14 mouse cellular contexts compared by ENCODE assay signal in genomic region chr6:121099831-121100230, GRCm38 (mm10). TPM values are rescaled to one million over a fixed set of nuclear protein-coding genes. Genes with fewer than 3 reads are reported as not detected.
A peak's percentile ranks its signal among the peaks of the same experiment; 100 is the strongest.
DNase-seq lines count a peak whose midpoint lies in the region; ATAC-seq and TF ChIP-seq lines count a peak whose summit lies in the region.
"Had no signal": no experiment of that assay in that cellular context is flagged by ENCODE, and none has a peak within 500 bp of the region (broad histone marks: within the 10 kb centered on the region; RNA-seq: fewer than 3 reads in every experiment).

No protein-coding gene starts in this region.

- WGBS in heart, embryonic 11.5 days (ENCODE audit: insufficient replicate concordance) = 73% methylated on average over 7 of the region's 7 CpGs
- WGBS in liver, embryonic 11.5 days = 91% methylated on average over 7 of the region's 7 CpGs
- 83% methylated on average over 7 of the region's 7 CpGs for WGBS in liver, embryonic 15.5 days (ENCODE audit: insufficient replicate concordance)

- no peaks in the 10 kb centered on the region for H3K9me3 ChIP-seq in heart, embryonic 11.5 days (replicated peaks; ENCODE audit: control insufficient read depth, low read length)
- H3K9me3 ChIP-seq in liver, embryonic 11.5 days (ENCODE audit: control insufficient read depth, low read length) = no peaks in the 10 kb centered on the region
- no peaks in the 10 kb centered on the region for H3K9me3 ChIP-seq in liver, embryonic 15.5 days (replicated peaks)
- H3K9me3 ChIP-seq: G1E; intestine, embryonic 15.5 days; kidney, embryonic 15.5 days; limb, embryonic 13.5 days had no signal

- DNase-seq in heart, adult 8-10 months (ENCODE audit: low spot score) = no peak
- DNase-seq in liver, embryonic 11.5 days (ENCODE audit: low spot score) = no peak
- DNase-seq in liver = no peak
- peak; percentile 77 for DNase-seq in Patski (ENCODE audit: low read depth, low spot score)
- no peak for DNase-seq in adrenal gland, adult 18-20 months (ENCODE audit: low spot score in 2 of 2)
- DNase-seq: adrenal gland, postnatal 14 days; cerebellum, postnatal 10 days; gastrocnemius, postnatal 36 days had no signal

- H3K4me1 ChIP-seq in heart, embryonic 11.5 days (ENCODE audit: control insufficient read depth, insufficient read depth, low read length) = peaks cover 67% of the 10 kb centered on the region
- peaks cover 81% of the 10 kb centered on the region for H3K4me1 ChIP-seq in liver, embryonic 11.5 days (replicated peaks; ENCODE audit: control insufficient read depth, insufficient read depth, low read length)
- peaks cover 100% of the 10 kb centered on the region for H3K4me1 ChIP-seq in liver, embryonic 15.5 days (replicated peaks)

- CTCF ChIA-PET in Patski (lab: Charles Lee) = interaction anchor here (0.9 to 1.2 kb wide), 3 partner anchors 9 to 81 kb away, joined by 3 to 4 read pairs (median 4); no protein-coding TSS in a partner anchor

- no peak for TF ChIP-seq CTCF in Patski (IDR thresholded peaks at IDR 0.05)

- POLR2A ChIA-PET in Patski (lab: Charles Lee) = interaction anchor here (1.4 kb wide), 1 partner anchor 13 kb away, joined by 4 read pairs; no protein-coding TSS in a partner anchor

- no peak overlapping the region for H3K4me3 ChIP-seq in heart, embryonic 11.5 days (ENCODE audit: low read depth, low read length)
- H3K4me3 ChIP-seq in liver, embryonic 11.5 days (ENCODE audit: low read depth, low read length) = no peak overlapping the region
- H3K4me3 ChIP-seq in liver, embryonic 15.5 days (replicated peaks) = no peak overlapping the region
- H3K4me3 ChIP-seq: intestine, embryonic 15.5 days; kidney, embryonic 15.5 days; limb, embryonic 13.5 days had no signal

- H3K9ac ChIP-seq in heart, embryonic 11.5 days (ENCODE audit: low read depth, low read length) = no peak overlapping the region
- H3K9ac ChIP-seq in liver, embryonic 11.5 days (ENCODE audit: low read depth, low read length) = no peak overlapping the region
- H3K9ac ChIP-seq in liver, embryonic 15.5 days = no peak overlapping the region; the same call in 1 of the 2 replicates
- H3K9ac ChIP-seq: intestine, embryonic 15.5 days; kidney, embryonic 15.5 days; limb, embryonic 13.5 days had no signal

- no peaks in the 10 kb centered on the region for H3K27me3 ChIP-seq in heart, embryonic 11.5 days (ENCODE audit: control insufficient read depth, insufficient read depth, low read length)
- no peaks in the 10 kb centered on the region for H3K27me3 ChIP-seq in liver, embryonic 11.5 days (replicated peaks; ENCODE audit: control insufficient read depth, insufficient read depth, low read length)
- no peaks in the 10 kb centered on the region for H3K27me3 ChIP-seq in Patski
- H3K27me3 ChIP-seq in liver, embryonic 15.5 days = no peaks in the 10 kb centered on the region
- H3K27me3 ChIP-seq: intestine, embryonic 15.5 days; kidney, embryonic 15.5 days; limb, embryonic 13.5 days had no signal

- in situ Hi-C loops in Patski (cut with MboI; ENCODE audit: low pct_unique_long_range_greater_than_20kb) = loop anchor here (25.0 kb wide), 1 partner anchor 88 kb away; no protein-coding TSS in a partner anchor

- 0 out of 2 replicates have a peak overlapping the region, but pooled peaks have one; percentile 15 for H3K27ac ChIP-seq in heart, embryonic 11.5 days (ENCODE audit: low read depth, low read length)
- 0 out of 2 replicates have a peak overlapping the region, but pooled peaks have one; percentile 45 for H3K27ac ChIP-seq in liver, embryonic 11.5 days (ENCODE audit: low read depth, low read length)
- H3K27ac ChIP-seq in liver, embryonic 15.5 days (replicated peaks) = peak overlapping the region; percentile 70
- H3K27ac ChIP-seq: intestine, embryonic 15.5 days; kidney, embryonic 15.5 days; limb, embryonic 13.5 days had no signal

- no peak overlapping the region for H3K4me2 ChIP-seq in heart, embryonic 11.5 days
- H3K4me2 ChIP-seq in liver, embryonic 11.5 days = no peak overlapping the region
- H3K4me2 ChIP-seq in liver, embryonic 15.5 days = no peak overlapping the region
- H3K4me2 ChIP-seq: intestine, embryonic 15.5 days; kidney, embryonic 15.5 days; limb, embryonic 13.5 days had no signal

- no peaks in the 10 kb centered on the region for H3K36me3 ChIP-seq in heart, embryonic 11.5 days (ENCODE audit: control insufficient read depth, insufficient read depth, low read length)
- peaks cover 8% of the 10 kb centered on the region; the same call in 1 of the 2 replicates for H3K36me3 ChIP-seq in liver, embryonic 11.5 days (ENCODE audit: control insufficient read depth, insufficient read depth, low read length)
- H3K36me3 ChIP-seq in liver, embryonic 15.5 days (replicated peaks) = peaks cover 39% of the 10 kb centered on the region
- H3K36me3 ChIP-seq: intestine, embryonic 15.5 days; kidney, embryonic 15.5 days had no signal

- no peak for ATAC-seq in heart, embryonic 11.5 days (replicated peaks; ENCODE audit: insufficient number of reproducible peaks, low FRiP score, low TSS enrichment)
- ATAC-seq in liver, embryonic 11.5 days (replicated peaks; ENCODE audit: low FRiP score) = no peak
- ATAC-seq in Patski = peak; percentile 93
- ATAC-seq in liver, embryonic 15.5 days (ENCODE audit: insufficient read depth) = no peak
- ATAC-seq: intestine, embryonic 15.5 days had no signal

RNA-seq across cellular contexts. Expression of gene Mical3, which starts 31.0 kb away (rescaled TPM):
- 32.3 and 53.2 TPM in 2 replicates for polyA plus RNA-seq in heart, embryonic 11.5 days (2014; fragmentation: Nextera tagmentation; extraction: Ambion mirVana)
- 100 to 1,000 TPM; 112 to 130 (median 120) TPM for total RNA-seq in heart, adult 8-10 months (2022)
- 16.6 and 20.2 TPM in 2 replicates for polyA plus RNA-seq in liver, embryonic 11.5 days (2014; fragmentation: Nextera tagmentation; extraction: Ambion mirVana)
- 47.3 TPM for polyA plus RNA-seq in Patski (2021)
- 8.7 and 11.5 TPM in 2 replicates for polyA plus RNA-seq in liver, embryonic 15.5 days (2015; fragmentation: Nextera tagmentation; extraction: Ambion mirVana)
- 10 to 100 TPM; 35.7 to 46.0 TPM for total RNA-seq in adrenal gland, adult 18-20 months (2021)

Comparison
In these comparisons a context has a peak if more than half of its experiments do, and no peak if none do; other contexts are left out.
1. H3K27ac ChIP-seq: peak in every context shown above with its lines; median percentile 70 in liver, embryonic 15.5 days; 45 in liver, embryonic 11.5 days; 15 in heart, embryonic 11.5 days.